Mouse (Mus musculus) G1E (cell line): ENCODE data around the gene Perp. TPM values are rescaled to one million over a fixed set of nuclear protein-coding genes. Genes with fewer than 3 reads are reported as not detected.

ENCODE experiments used
- ATAC-seq: 2 replicates; pipeline ENCODE4 v1.8.0; 2016; ENCODE audit warnings: mild to moderate bottlenecking; ENCODE audit not compliant: insufficient number of reproducible peaks, poor library complexity, low FRiP score, severe bottlenecking; ENCODE audit errors: extremely low read depth
- DNase-seq: peaks from one replicate; pipeline ENCODE4 v3.0.0; 2012; ENCODE audit warnings: low spot score
- H3K27me3 ChIP-seq: 2 replicates; pipeline ENCODE4 v1.6.1; 2012; ENCODE audit warnings: mild to moderate bottlenecking, low read length, inconsistent platforms; ENCODE audit not compliant: insufficient read depth
- H3K36me3 ChIP-seq: replicated peaks from 2 replicates; pipeline ENCODE3; 2012; ENCODE audit warnings: mild to moderate bottlenecking, inconsistent platforms
- H3K4me1 ChIP-seq: 2 replicates; pipeline ENCODE4 v1.6.1; 2012; ENCODE audit warnings: low read depth, low read length, inconsistent platforms, mixed read lengths; ENCODE audit not compliant: insufficient read depth
- H3K4me3 ChIP-seq: 2 replicates; pipeline ENCODE4 v1.5.1; 2012; ENCODE audit warnings: low read depth, mild to moderate bottlenecking, inconsistent platforms, low read length, moderate library complexity, mixed read lengths
- H3K9me3 ChIP-seq: replicated peaks from 2 replicates; pipeline ENCODE4 v1.6.1; 2012; ENCODE audit warnings: inconsistent platforms
- CTCF ChIP-seq: IDR thresholded peaks from 2 replicates; pipeline ENCODE4 v1.5.1; 2012; ENCODE audit warnings: low read depth, low read length, inconsistent platforms, mixed read lengths
- GATA1 ChIP-seq: IDR thresholded peaks from 2 replicates; pipeline ENCODE4 v1.6.1; 2012; ENCODE audit warnings: borderline replicate concordance, low read length, inconsistent platforms, mixed read lengths
- GATA2 ChIP-seq: IDR thresholded peaks from 2 replicates; pipeline ENCODE4 v1.6.1; 2012; ENCODE audit warnings: low read depth, low read length, inconsistent platforms, borderline replicate concordance
- POLR2AphosphoS5 ChIP-seq: IDR thresholded peaks from 2 replicates; pipeline ENCODE4 v1.6.1; 2012; ENCODE audit warnings: low read depth, low read length, inconsistent platforms; ENCODE audit not compliant: insufficient replicate concordance
- TAL1 ChIP-seq: conservative IDR thresholded peaks from 2 replicates; pipeline ENCODE4 v1.6.1; 2012; ENCODE audit warnings: low read depth, low read length, inconsistent platforms, mixed read lengths
- polyA plus RNA-seq: library from polyadenylated mRNA; stranded (reverse); fragments of >175 nt; gene quantifications from 2 replicates; pipeline ENCODE4 v1.2.3, GENCODE M21; 2012
- total RNA-seq, 2 experiments: library from RNA; stranded (forward) in 1 of 2; stranded (reverse) in 1 of 2; fragments of 200-1000 nt in 1 of 2; fragments of >200 nt in 1 of 2; fragmentation: Nextera tagmentation in 1 of 2; gene quantifications; 2 replicates each; pipeline ENCODE4 v1.2.3; 2014 to 2017

Gene Perp
- total RNA-seq (2014; fragmentation: Nextera tagmentation) (not detected in 2 replicates), total RNA-seq (2017) (not detected in 2 replicates), polyA plus RNA-seq (not detected in 2 replicates)

DNA sequence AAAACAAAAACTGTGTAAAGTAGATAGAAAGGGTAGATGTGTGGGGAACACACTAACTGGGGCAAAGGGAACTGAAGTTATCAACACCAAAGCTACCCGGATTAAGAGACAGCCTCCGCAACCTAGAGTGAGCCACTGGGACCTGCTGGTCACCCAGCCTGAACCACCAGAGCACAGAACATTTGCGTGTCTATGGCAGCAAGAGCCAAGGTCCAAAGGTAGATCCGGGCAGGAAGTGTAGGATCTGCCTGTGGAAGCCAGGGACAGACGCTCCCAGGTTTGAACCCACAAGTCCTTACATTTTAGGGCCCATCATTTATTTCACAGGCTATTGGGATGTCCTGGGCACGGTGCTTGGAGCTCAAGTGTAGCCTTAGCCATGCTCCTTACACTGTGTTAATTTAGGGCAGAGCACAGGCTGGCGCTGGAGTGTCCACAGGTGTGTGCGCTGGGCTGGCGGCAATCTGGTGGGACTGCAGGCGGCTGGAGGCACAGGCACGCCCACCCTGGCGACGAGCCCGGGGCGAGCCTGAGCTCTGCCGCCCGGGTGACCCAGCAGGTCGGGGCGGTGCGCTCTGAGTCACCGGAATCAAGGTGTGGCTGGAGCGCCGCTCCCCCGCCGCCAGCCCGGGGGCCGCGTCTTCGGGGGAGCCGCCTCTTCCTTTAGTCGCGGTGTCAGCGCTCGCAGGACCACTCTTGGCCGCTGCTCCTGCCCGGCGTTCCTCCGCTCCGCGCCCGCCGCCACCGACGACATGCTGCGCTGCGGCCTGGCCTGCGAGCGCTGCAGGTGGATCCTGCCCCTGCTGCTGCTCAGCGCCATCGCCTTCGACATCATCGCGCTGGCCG is at the start of gene Perp:
Gene Perp (plus strand): TSS at position 580 of the 846 bp plus-strand sequence.
- TF ChIP-seq GATA1 (no peak), POLR2AphosphoS5 (no peak), TAL1 (no peak), CTCF (no peak), GATA2 (no peak)
- ATAC-seq (no peak), DNase-seq (no peak)
- H3K9me3 ChIP-seq = 0 out of 2 replicates have a peak, but pooled peaks cover 3% of the 10 kb centered on the region
- peaks cover 9% of the 10 kb centered on the region; the same call in 1 of the 2 replicates for H3K27me3 ChIP-seq
- no peaks in the 10 kb centered on the region for H3K36me3 ChIP-seq
- H3K4me1 ChIP-seq = no peaks in the 10 kb centered on the region; the same call in 1 of the 2 replicates
- H3K4me3 ChIP-seq = no peak within 1 kb of the TSS

- Histone ChIP-seq H3K36me3 (no peaks in the 10 kb centered on the region), H3K9me3 (no peaks in the 10 kb centered on the region), H3K4me3 (no peak overlapping the region), H3K27me3 (no peaks in the 10 kb centered on the region), H3K4me1 (no peaks in the 10 kb centered on the region)
- ATAC-seq (no peak), DNase-seq (no peak)
- no peak for TF ChIP-seq POLR2AphosphoS5
- TF ChIP-seq GATA1 = no peak
- no peak for TF ChIP-seq GATA2
- no peak for TF ChIP-seq TAL1
- no peak for TF ChIP-seq CTCF
Observed at GRCm38 (mm10) chr10:18811751-18812150, 33.1 kb upstream of the Perp start.

DNA sequence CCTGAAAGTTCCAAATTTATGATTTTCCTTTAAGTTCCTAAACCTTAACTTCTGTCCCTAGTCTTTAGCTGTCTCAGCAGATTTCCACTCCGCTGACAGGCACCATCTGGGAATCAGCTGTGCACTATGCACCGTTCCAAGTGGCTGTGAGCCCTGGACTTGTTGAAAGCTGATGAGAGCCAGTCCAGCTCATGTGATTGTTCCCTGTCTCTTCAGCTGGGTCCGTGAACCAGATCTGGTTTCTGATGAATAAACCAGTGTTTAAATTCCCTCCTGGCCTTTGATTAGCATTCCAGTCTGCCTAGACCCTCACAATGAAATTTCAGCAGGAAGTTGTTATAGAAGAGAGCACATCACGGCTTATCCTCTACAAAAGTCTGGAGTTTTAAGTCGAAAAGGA is 28.3 kb upstream of the Perp start:
- no peak for ATAC-seq
- DNase-seq = no peak
- H3K9me3 ChIP-seq = no peaks in the 10 kb centered on the region
- no peak overlapping the region for H3K4me3 ChIP-seq
- H3K4me1 ChIP-seq = no peaks in the 10 kb centered on the region
- peaks cover 9% of the 10 kb centered on the region; the same call in 1 of the 2 replicates for H3K27me3 ChIP-seq
- H3K36me3 ChIP-seq = no peaks in the 10 kb centered on the region
- TF ChIP-seq POLR2AphosphoS5 (no peak), CTCF (no peak), TAL1 (no peak), GATA2 (no peak), GATA1 (no peak)

DNA sequence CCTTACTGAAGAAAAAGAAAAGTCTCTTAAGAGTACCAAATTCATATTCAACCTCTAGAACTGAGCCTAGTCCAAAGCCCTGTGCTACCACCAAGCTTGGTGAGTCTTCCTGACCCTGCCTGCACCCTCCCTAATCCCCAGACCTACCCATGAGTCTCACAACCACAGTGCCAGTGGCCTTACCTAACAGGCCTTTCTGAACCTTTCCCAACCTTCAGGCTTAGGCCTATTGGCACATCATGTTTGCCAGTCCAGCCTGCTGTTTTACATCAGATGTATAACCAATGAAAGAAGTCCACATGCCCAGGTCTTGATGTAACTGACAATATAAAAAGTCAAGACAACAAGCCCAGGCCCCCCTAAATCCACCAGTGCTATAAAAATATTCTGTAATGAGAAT is 19.7 kb upstream of the Perp start:
- DNase-seq (no peak), ATAC-seq (no peak)
- Histone ChIP-seq H3K4me1 (no peaks in the 10 kb centered on the region), H3K36me3 (no peaks in the 10 kb centered on the region), H3K9me3 (no peaks in the 10 kb centered on the region), H3K4me3 (no peak overlapping the region), H3K27me3 (no peaks in the 10 kb centered on the region)
- TF ChIP-seq POLR2AphosphoS5 (no peak), CTCF (no peak), TAL1 (no peak), GATA1 (no peak), GATA2 (no peak)

GRCm38 (mm10) chr10:18826107-18826506 is 18.7 kb upstream of the Perp start:
- ATAC-seq (no peak), DNase-seq (no peak)
- no peaks in the 10 kb centered on the region for H3K4me1 ChIP-seq
- no peaks in the 10 kb centered on the region for H3K27me3 ChIP-seq
- no peaks in the 10 kb centered on the region for H3K36me3 ChIP-seq
- TF ChIP-seq GATA1 (no peak), POLR2AphosphoS5 (no peak), CTCF (no peak), TAL1 (no peak), GATA2 (no peak)
- H3K4me3 ChIP-seq = no peak overlapping the region
- no peaks in the 10 kb centered on the region for H3K9me3 ChIP-seq

DNA sequence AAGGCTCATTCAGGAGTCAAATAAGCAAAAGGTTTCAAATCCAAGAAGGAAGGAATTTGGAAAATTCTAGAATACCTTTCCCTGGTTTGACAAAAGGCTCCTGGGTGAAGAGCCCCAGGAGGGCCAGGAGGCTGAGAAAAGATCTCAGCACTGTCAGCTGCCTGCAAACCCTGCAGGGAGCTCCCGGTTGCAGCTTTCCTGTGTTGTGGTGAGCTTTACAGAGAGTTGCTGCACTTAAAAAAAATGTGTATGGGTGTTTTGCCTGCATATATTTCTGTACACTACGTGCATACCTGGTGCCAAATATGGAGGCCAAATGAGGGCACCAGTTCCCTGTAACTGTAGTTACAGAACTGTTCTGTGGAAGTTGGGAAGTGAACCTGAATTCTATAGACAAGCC is 16.9 kb upstream of the Perp start:
- Histone ChIP-seq H3K36me3 (no peaks in the 10 kb centered on the region), H3K4me1 (no peaks in the 10 kb centered on the region; the same call in 1 of the 2 replicates), H3K4me3 (no peak overlapping the region), H3K9me3 (no peaks in the 10 kb centered on the region), H3K27me3 (0 out of 2 replicates have a peak, but pooled peaks cover 3% of the 10 kb centered on the region)
- no peak for TF ChIP-seq GATA1
- TF ChIP-seq POLR2AphosphoS5 = no peak
- no peak for TF ChIP-seq GATA2
- no peak for TF ChIP-seq CTCF
- TF ChIP-seq TAL1 = no peak
- no peak for ATAC-seq
- no peak for DNase-seq
